Mouse (Mus musculus) cortical plate, adult 2 months (tissue): Measurements from ENCODE around the gene Atp13a2. TPM values are rescaled to one million over a fixed set of nuclear protein-coding genes. Genes with fewer than 3 reads are reported as not detected.

Experiments used
- H3K27ac ChIP-seq: fragments of 200-500 bp; 2 replicates; pipeline ENCODE4 v1.5.1; 2012; ENCODE audit warnings: low read length, control low read depth, inconsistent platforms; ENCODE audit not compliant: insufficient read depth
- H3K4me1 ChIP-seq: fragments of 200-500 bp; 2 replicates; pipeline ENCODE4 v1.6.1; 2011; ENCODE audit warnings: low read length; ENCODE audit not compliant: control insufficient read depth, insufficient read depth
- H3K4me3 ChIP-seq: fragments of 200-500 bp; 2 replicates; pipeline ENCODE4 v1.5.1; 2011; ENCODE audit warnings: mild to moderate bottlenecking, low read length, control low read depth; ENCODE audit not compliant: insufficient read depth
- CTCF ChIP-seq: fragments of 200-500 bp; IDR thresholded peaks from 2 replicates; pipeline ENCODE4 v1.5.1; 2011; ENCODE audit warnings: mild to moderate bottlenecking, control low read depth, low read length; ENCODE audit not compliant: insufficient read depth; ENCODE audit errors: extremely low read depth
- POLR2A ChIP-seq: fragments of 200-500 bp; IDR thresholded peaks from 2 replicates; pipeline ENCODE4 v1.6.1; 2011; ENCODE audit warnings: mild to moderate bottlenecking, low read length, control low read depth; ENCODE audit not compliant: insufficient read depth; ENCODE audit errors: extremely low read depth
- polyA plus RNA-seq: library from polyadenylated mRNA; depleted of rRNA; stranded (reverse); fragments of >200 nt; gene quantifications from 2 replicates; pipeline ENCODE4 v1.2.3, GENCODE M21; 2012

Atp13a2 gene
- polyA plus RNA-seq, 1 experiment, result 187 TPM

GRCm38 (mm10) chr4:140977886-140978692 lies 8.6 kb upstream of the Atp13a2 start:
- no peak overlapping the region for H3K4me3 ChIP-seq
- no peak for TF ChIP-seq CTCF
- no peak for TF ChIP-seq POLR2A
- no peaks in the 10 kb centered on the region for H3K4me1 ChIP-seq
- no peak overlapping the region for H3K27ac ChIP-seq

DNA sequence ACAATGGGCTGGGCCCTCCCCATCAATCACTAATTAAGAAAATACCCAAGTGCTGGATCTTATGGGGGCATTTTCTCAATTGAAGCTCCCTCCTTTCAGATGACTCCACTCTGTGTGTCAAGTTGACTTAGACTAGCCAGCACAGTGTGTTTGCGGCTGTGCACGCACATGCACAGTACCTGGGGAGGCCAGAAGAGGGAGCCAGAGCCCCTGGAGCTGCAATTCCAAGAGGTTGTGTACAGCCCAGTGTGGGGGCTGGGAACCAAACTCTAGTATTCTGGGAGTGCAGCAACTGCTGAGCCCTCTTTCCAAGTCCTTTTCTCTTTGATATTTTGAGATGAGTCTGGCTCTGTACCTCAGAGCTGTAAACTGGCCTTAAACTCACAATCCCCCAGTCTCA lies 5.1 kb upstream of the Atp13a2 start:
- TF ChIP-seq CTCF (peak; percentile 22; the same call in 1 of the 2 replicates), POLR2A (no peak)
- H3K4me3 ChIP-seq, result no peak overlapping the region

GRCm38 (mm10) chr4:140982808-140983207 lies 3.9 kb upstream of the Atp13a2 start:
- no peak for TF ChIP-seq CTCF
- H3K4me1 ChIP-seq, result peaks cover 4% of the 10 kb centered on the region
- no peak overlapping the region for H3K27ac ChIP-seq

More for the DNA sequence above, 5.1 kb upstream of the Atp13a2 start:
- H3K4me1 ChIP-seq, result no peaks in the 10 kb centered on the region
- no peak overlapping the region for H3K27ac ChIP-seq

DNA sequence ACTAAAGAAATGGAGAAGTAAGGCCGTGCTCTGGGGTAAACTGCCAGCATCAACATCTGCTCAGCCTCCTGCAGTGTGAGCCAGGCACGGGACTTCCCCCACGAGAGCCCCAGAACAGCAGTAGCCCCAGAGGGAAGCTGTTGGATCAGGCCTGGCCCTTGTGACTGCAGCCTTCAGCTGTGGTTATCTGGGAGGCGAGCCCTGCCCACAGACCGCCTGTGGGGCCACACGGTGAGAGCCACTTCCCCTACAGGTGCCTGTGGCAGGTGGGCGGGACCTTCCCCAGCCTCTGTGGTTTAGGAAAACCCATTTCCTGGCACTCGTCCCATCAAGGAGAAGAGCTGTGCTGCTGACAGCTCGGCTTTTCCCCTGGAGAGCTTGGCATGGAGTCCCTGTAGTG lies 3.2 kb upstream of the Atp13a2 start:
- Histone ChIP-seq H3K4me3 (no peak overlapping the region), H3K4me1 (peaks cover 4% of the 10 kb centered on the region), H3K27ac (no peak overlapping the region)
- TF ChIP-seq CTCF (no peak), POLR2A (no peak)

More at GRCm38 (mm10) chr4:140982808-140983207, 3.9 kb upstream of the Atp13a2 start:
- no peak overlapping the region for H3K4me3 ChIP-seq

DNA sequence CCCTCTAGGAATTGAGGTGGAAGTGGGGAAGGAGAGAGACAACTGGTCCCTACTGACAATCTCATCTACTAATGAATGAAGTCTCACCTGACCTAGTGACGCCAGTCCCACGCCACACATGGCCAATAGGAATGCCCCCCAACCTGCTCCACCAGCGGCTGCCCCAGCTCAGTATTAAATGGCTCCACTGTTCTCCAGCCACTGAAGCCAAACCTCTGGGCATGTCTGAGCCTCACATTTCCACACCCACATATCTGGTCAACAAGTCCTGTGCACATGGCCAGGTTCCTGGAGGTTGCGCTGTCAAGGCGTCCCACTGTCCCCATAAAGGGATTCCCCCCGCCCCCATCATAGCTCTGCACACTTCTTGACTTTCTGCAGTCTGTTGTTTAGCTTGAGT lies 2.1 kb upstream of the Atp13a2 start:
- TF ChIP-seq CTCF (no peak), POLR2A (no peak)
- no peak overlapping the region for H3K27ac ChIP-seq
- H3K4me1 ChIP-seq, result peaks cover 6% of the 10 kb centered on the region
- H3K4me3 ChIP-seq, result no peak overlapping the region

GRCm38 (mm10) chr4:140986024-140986710 lies 506 bp upstream of the Atp13a2 start:
- Histone ChIP-seq H3K4me3 (peak overlapping the region; percentile 57), H3K4me1 (peaks cover 6% of the 10 kb centered on the region), H3K27ac (no peak overlapping the region)
- TF ChIP-seq CTCF (peak; percentile 18; the same call in 1 of the 2 replicates), POLR2A (no peak)

DNA sequence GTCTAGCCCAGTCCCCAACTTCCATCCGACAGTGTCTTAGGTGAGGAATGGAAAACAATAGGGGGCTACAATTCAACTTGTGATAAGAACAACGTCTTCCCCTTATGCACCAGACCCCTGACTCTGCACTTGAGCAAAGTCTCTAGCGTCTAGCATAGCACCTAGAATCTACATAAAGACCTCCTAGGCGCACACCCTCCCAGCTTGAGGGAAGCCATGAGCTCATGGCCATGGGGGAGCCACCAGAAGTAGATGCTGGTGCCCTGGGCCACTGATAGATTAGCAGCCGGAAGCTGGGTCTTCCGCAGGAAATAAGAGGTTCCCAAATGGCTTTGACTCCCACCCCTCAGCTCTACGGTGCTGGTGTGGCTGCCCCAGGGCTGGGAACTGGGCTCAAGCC lies 803 bp downstream of the Atp13a2 start:
- H3K4me3 ChIP-seq, result peak overlapping the region; percentile 57
- peak overlapping the region; percentile 34; the same call in 1 of the 2 replicates for H3K27ac ChIP-seq
- peaks cover 6% of the 10 kb centered on the region for H3K4me1 ChIP-seq
- no peak for TF ChIP-seq POLR2A
- no peak for TF ChIP-seq CTCF

GRCm38 (mm10) chr4:140988706-140989290 lies 2.1 kb downstream of the Atp13a2 start:
- H3K27ac ChIP-seq, result no peak overlapping the region
- H3K4me1 ChIP-seq, result peaks cover 6% of the 10 kb centered on the region
- TF ChIP-seq CTCF, result no peak
- no peak for TF ChIP-seq POLR2A
- H3K4me3 ChIP-seq, result no peak overlapping the region

GRCm38 (mm10) chr4:140989447-140989846 lies 2.8 kb downstream of the Atp13a2 start:
- no peak for TF ChIP-seq POLR2A
- TF ChIP-seq CTCF, result no peak
- no peak overlapping the region for H3K4me3 ChIP-seq
- H3K27ac ChIP-seq, result no peak overlapping the region
- H3K4me1 ChIP-seq, result peaks cover 6% of the 10 kb centered on the region

DNA sequence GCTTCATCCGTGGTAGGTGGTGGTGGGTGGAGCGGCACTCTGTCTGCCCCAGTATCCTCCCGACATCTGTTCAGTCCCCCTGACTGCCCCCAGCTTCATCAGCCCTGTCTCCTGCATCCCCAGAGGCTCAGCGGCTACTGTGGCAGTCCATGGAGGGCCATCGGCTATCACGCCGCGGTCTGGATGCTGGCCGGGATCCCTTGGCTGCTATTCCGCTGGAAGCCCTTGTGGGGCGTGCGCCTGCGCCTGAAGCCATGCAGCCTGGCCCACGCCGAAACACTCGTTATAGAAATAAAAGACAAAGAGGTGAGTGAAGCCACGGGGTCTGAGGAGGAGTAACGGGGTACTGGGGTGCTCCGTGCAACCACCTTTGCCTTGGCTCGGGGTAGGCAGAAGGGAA lies 5.5 kb downstream of the Atp13a2 start:
- H3K4me1 ChIP-seq, result peaks cover 6% of the 10 kb centered on the region
- no peak overlapping the region for H3K4me3 ChIP-seq
- TF ChIP-seq POLR2A (no peak), CTCF (no peak)
- no peak overlapping the region for H3K27ac ChIP-seq
